Mouse (Mus musculus) limb, embryonic 12.5 days (tissue): ENCODE measurements at regions not wholly inside any gene's neighbourhood (a gene's known extent, or its start where the extent isn't known, plus 50 kb on each side); places are given as distances from the start of the nearest gene placed in this dataset.
"Not testable (repeated sequence)": the region's sequence is repeated elsewhere in the genome, so short reads cannot be mapped to it uniquely, and the experiment has no call there.

ENCODE experiments used
- ATAC-seq: fragments of 200-750 bp; cut with Nextera tagmentation; 2 replicates; pipeline ENCODE4 v1.8.0; 2017; ENCODE audit warnings: low read depth, moderate TSS enrichment; ENCODE audit not compliant: insufficient number of reproducible peaks, insufficient read depth, low FRiP score, low TSS enrichment
- H3K27ac ChIP-seq: fragments of 300-500 bp; sonication (generic); 2 replicates; pipeline ENCODE4 v1.5.1; 2016; ENCODE audit warnings: mild to moderate bottlenecking, moderate library complexity
- H3K27me3 ChIP-seq: fragments of 300-500 bp; sonication (generic); 2 replicates; pipeline ENCODE4 v1.6.1; 2016; ENCODE audit warnings: mild to moderate bottlenecking, moderate library complexity
- H3K36me3 ChIP-seq: fragments of 300-500 bp; sonication (generic); 2 replicates; pipeline ENCODE4 v1.6.1; 2016; ENCODE audit warnings: mild to moderate bottlenecking, moderate library complexity
- H3K4me1 ChIP-seq: fragments of 300-500 bp; sonication (generic); replicated peaks from 2 replicates; pipeline ENCODE4 v1.6.1; 2016
- H3K4me2 ChIP-seq: fragments of 300-500 bp; sonication (generic); 2 replicates; pipeline ENCODE4 v1.6.1; 2016; ENCODE audit warnings: mild to moderate bottlenecking, moderate library complexity
- H3K4me3 ChIP-seq: fragments of 300-500 bp; sonication (generic); replicated peaks from 2 replicates; pipeline ENCODE4 v1.5.1; 2016; ENCODE audit warnings: mild to moderate bottlenecking
- H3K9ac ChIP-seq: fragments of 300-500 bp; sonication (generic); replicated peaks from 2 replicates; pipeline ENCODE4 v1.6.1; 2016; ENCODE audit warnings: mild to moderate bottlenecking, moderate library complexity
- H3K9me3 ChIP-seq: fragments of 300-500 bp; sonication (generic); 2 replicates; pipeline ENCODE4 v1.6.1; 2016; ENCODE audit warnings: mild to moderate bottlenecking, moderate library complexity
- WGBS: fragments of 180-500 bp; shearing (Covaris S2); methylation state at CpG from one replicate; pipeline ENCODE4 v1.1.7; 2016; 5-methylcytosine and 5-hydroxymethylcytosine counted together

- not testable (repeated sequence) for ATAC-seq, H3K9ac ChIP-seq, H3K27me3 ChIP-seq, H3K4me2 ChIP-seq, H3K4me3 ChIP-seq, H3K9me3 ChIP-seq, H3K27ac ChIP-seq, H3K36me3 ChIP-seq, H3K4me1 ChIP-seq
- WGBS = 89% methylated on average over 1 of the region's 1 CpGs
Observed at GRCm38 (mm10) chr12:77086931-77087330, 124.9 kb upstream of the Max start.

GRCm38 (mm10) chr12:77085894-77086293 is 123.9 kb upstream of the Max start:
- no peak for ATAC-seq
- Histone ChIP-seq H3K27me3 (no peaks in the 10 kb centered on the region), H3K9ac (no peak overlapping the region), H3K4me1 (no peaks in the 10 kb centered on the region), H3K4me3 (no peak overlapping the region), H3K27ac (no peak overlapping the region), H3K36me3 (no peaks in the 10 kb centered on the region), H3K9me3 (no peaks in the 10 kb centered on the region), H3K4me2 (no peak overlapping the region)
- 89% methylated on average over 5 of the region's 5 CpGs for WGBS

GRCm38 (mm10) chr12:77085244-77085643 is 123.2 kb upstream of the Max start:
- Histone ChIP-seq H3K9ac (no peak overlapping the region), H3K9me3 (no peaks in the 10 kb centered on the region), H3K36me3 (no peaks in the 10 kb centered on the region), H3K27me3 (no peaks in the 10 kb centered on the region), H3K4me2 (no peak overlapping the region), H3K4me3 (no peak overlapping the region), H3K4me1 (no peaks in the 10 kb centered on the region), H3K27ac (no peak overlapping the region)
- WGBS = 76% methylated on average over 7 of the region's 7 CpGs
- no peak for ATAC-seq

GRCm38 (mm10) chr12:77084744-77085143 is 122.7 kb upstream of the Max start:
- ATAC-seq = no peak; the same call in 1 of the 2 replicates

GRCm38 (mm10) chr12:77084343-77084742 is 122.3 kb upstream of the Max start:
- H3K9me3 ChIP-seq = no peaks in the 10 kb centered on the region
- no peak overlapping the region for H3K4me2 ChIP-seq
- no peak overlapping the region for H3K27ac ChIP-seq
- WGBS = 67% methylated on average over 1 of the region's 1 CpGs
- no peak for ATAC-seq
- no peaks in the 10 kb centered on the region for H3K27me3 ChIP-seq
- H3K4me1 ChIP-seq = no peaks in the 10 kb centered on the region
- H3K4me3 ChIP-seq = no peak overlapping the region
- H3K9ac ChIP-seq = no peak overlapping the region
- no peaks in the 10 kb centered on the region for H3K36me3 ChIP-seq

More at GRCm38 (mm10) chr12:77084744-77085143, 122.7 kb upstream of the Max start:
- H3K27me3 ChIP-seq = no peaks in the 10 kb centered on the region
- H3K36me3 ChIP-seq = no peaks in the 10 kb centered on the region
- H3K27ac ChIP-seq = no peak overlapping the region
- no peak overlapping the region for H3K4me2 ChIP-seq
- H3K4me1 ChIP-seq = no peaks in the 10 kb centered on the region
- H3K9me3 ChIP-seq = no peaks in the 10 kb centered on the region
- WGBS = 86% methylated on average over 5 of the region's 5 CpGs
- H3K4me3 ChIP-seq = no peak overlapping the region
- H3K9ac ChIP-seq = no peak overlapping the region

- WGBS = 85% methylated on average over 6 of the region's 6 CpGs
- no peaks in the 10 kb centered on the region for H3K4me1 ChIP-seq
Observed at GRCm38 (mm10) chr12:77083760-77084159, 121.8 kb upstream of the Max start.

GRCm38 (mm10) chr12:77081774-77082173 is 119.8 kb upstream of the Max start:
- Histone ChIP-seq H3K36me3 (no peaks in the 10 kb centered on the region), H3K4me1 (no peaks in the 10 kb centered on the region), H3K4me2 (no peak overlapping the region), H3K9me3 (no peaks in the 10 kb centered on the region), H3K27ac (no peak overlapping the region), H3K4me3 (no peak overlapping the region), H3K9ac (no peak overlapping the region), H3K27me3 (no peaks in the 10 kb centered on the region)
- no peak for ATAC-seq
- WGBS = 83% methylated on average over 2 of the region's 2 CpGs

More at GRCm38 (mm10) chr12:77083760-77084159, 121.8 kb upstream of the Max start:
- H3K4me3 ChIP-seq = no peak overlapping the region
- no peak overlapping the region for H3K9ac ChIP-seq
- H3K36me3 ChIP-seq = no peaks in the 10 kb centered on the region
- H3K27me3 ChIP-seq = no peaks in the 10 kb centered on the region
- H3K9me3 ChIP-seq = no peaks in the 10 kb centered on the region
- H3K27ac ChIP-seq = no peak overlapping the region
- no peak for ATAC-seq
- H3K4me2 ChIP-seq = no peak overlapping the region

- no peak overlapping the region for H3K4me3 ChIP-seq
- H3K36me3 ChIP-seq = no peaks in the 10 kb centered on the region
- no peak overlapping the region for H3K27ac ChIP-seq
- 89% methylated on average over 3 of the region's 3 CpGs for WGBS
- H3K4me2 ChIP-seq = no peak overlapping the region
- no peaks in the 10 kb centered on the region for H3K27me3 ChIP-seq
- no peaks in the 10 kb centered on the region for H3K9me3 ChIP-seq
- H3K9ac ChIP-seq = no peak overlapping the region
- ATAC-seq = no peak
- no peaks in the 10 kb centered on the region for H3K4me1 ChIP-seq
Observed at GRCm38 (mm10) chr12:77079481-77079880, 117.5 kb upstream of the Max start.

GRCm38 (mm10) chr12:77076678-77077077 is 114.7 kb upstream of the Max start:
- H3K4me2 ChIP-seq = no peak overlapping the region
- H3K27ac ChIP-seq = no peak overlapping the region
- ATAC-seq = no peak
- no peaks in the 10 kb centered on the region for H3K9me3 ChIP-seq
- no peak overlapping the region for H3K9ac ChIP-seq
- H3K4me1 ChIP-seq = no peaks in the 10 kb centered on the region
- H3K36me3 ChIP-seq = no peaks in the 10 kb centered on the region
- no peaks in the 10 kb centered on the region for H3K27me3 ChIP-seq
- H3K4me3 ChIP-seq = no peak overlapping the region
- 93% methylated on average over 5 of the region's 5 CpGs for WGBS

GRCm38 (mm10) chr12:77074602-77075001 is 112.6 kb upstream of the Max start:
- Histone ChIP-seq H3K4me2 (no peak overlapping the region), H3K4me1 (no peaks in the 10 kb centered on the region), H3K27me3 (no peaks in the 10 kb centered on the region), H3K9me3 (no peaks in the 10 kb centered on the region), H3K4me3 (no peak overlapping the region), H3K27ac (no peak overlapping the region), H3K9ac (no peak overlapping the region), H3K36me3 (no peaks in the 10 kb centered on the region)
- 80% methylated on average over 2 of the region's 2 CpGs for WGBS
- no peak for ATAC-seq

- no peak overlapping the region for H3K4me3 ChIP-seq
- WGBS = 69% methylated on average over 1 of the region's 1 CpGs
- no peaks in the 10 kb centered on the region for H3K4me1 ChIP-seq
- H3K36me3 ChIP-seq = no peaks in the 10 kb centered on the region
- H3K27me3 ChIP-seq = no peaks in the 10 kb centered on the region
- no peak for ATAC-seq
- no peak overlapping the region for H3K27ac ChIP-seq
- H3K9me3 ChIP-seq = no peaks in the 10 kb centered on the region
- H3K4me2 ChIP-seq = no peak overlapping the region
- no peak overlapping the region for H3K9ac ChIP-seq
Observed at GRCm38 (mm10) chr12:77071700-77072099, 109.7 kb upstream of the Max start.

- ATAC-seq = no peak
- Histone ChIP-seq H3K27me3 (no peaks in the 10 kb centered on the region), H3K4me1 (no peaks in the 10 kb centered on the region), H3K36me3 (no peaks in the 10 kb centered on the region), H3K4me2 (no peak overlapping the region), H3K4me3 (no peak overlapping the region), H3K9me3 (no peaks in the 10 kb centered on the region), H3K27ac (no peak overlapping the region), H3K9ac (no peak overlapping the region)
- WGBS = 89% methylated on average over 5 of the region's 5 CpGs
Observed at GRCm38 (mm10) chr12:77067938-77068337, 105.9 kb upstream of the Max start.
